Mouse (Mus musculus): ENCODE data around the gene Ank3. TPM values are rescaled to one million over a fixed set of nuclear protein-coding genes. Genes with fewer than 3 reads are reported as not detected.

The Ank3 gene
- polyA plus RNA-seq, 1 experiment from 2014 or later, result 38.7 TPM

GRCm38 (mm10) chr10:69952316-69952715 is 553.7 kb downstream of the Ank3 start:
- Histone ChIP-seq H3K4me3 (no peak overlapping the region), H3K27me3 (no peaks in the 10 kb centered on the region), H3K4me1 (no peaks in the 10 kb centered on the region), H3K27ac (no peak overlapping the region), H3K4me2 (replicated peaks) (no peak overlapping the region), H3K36me3 (0 out of 2 replicates have a peak, but pooled peaks cover 2% of the 10 kb centered on the region), H3K9me3 (no peaks in the 10 kb centered on the region), H3K9ac (no peak overlapping the region)
- ATAC-seq (ENCODE audit: insufficient number of reproducible peaks, insufficient read depth, low FRiP score, low TSS enrichment), result no peak
- WGBS, result 84% methylated on average over 1 of the region's 1 CpGs

GRCm38 (mm10) chr10:69954657-69955267 is 556.2 kb downstream of the Ank3 start:
- Histone ChIP-seq H3K4me3 (no peak overlapping the region), H3K36me3 (0 out of 2 replicates have a peak, but pooled peaks cover 2% of the 10 kb centered on the region), H3K9ac (no peak overlapping the region), H3K27ac (no peak overlapping the region), H3K27me3 (no peaks in the 10 kb centered on the region), H3K4me1 (no peaks in the 10 kb centered on the region), H3K9me3 (no peaks in the 10 kb centered on the region), H3K4me2 (replicated peaks) (no peak overlapping the region)
- 90% methylated on average over 9 of the region's 9 CpGs for WGBS
- no peak for ATAC-seq (ENCODE audit: insufficient number of reproducible peaks, insufficient read depth, low FRiP score, low TSS enrichment)

DNA sequence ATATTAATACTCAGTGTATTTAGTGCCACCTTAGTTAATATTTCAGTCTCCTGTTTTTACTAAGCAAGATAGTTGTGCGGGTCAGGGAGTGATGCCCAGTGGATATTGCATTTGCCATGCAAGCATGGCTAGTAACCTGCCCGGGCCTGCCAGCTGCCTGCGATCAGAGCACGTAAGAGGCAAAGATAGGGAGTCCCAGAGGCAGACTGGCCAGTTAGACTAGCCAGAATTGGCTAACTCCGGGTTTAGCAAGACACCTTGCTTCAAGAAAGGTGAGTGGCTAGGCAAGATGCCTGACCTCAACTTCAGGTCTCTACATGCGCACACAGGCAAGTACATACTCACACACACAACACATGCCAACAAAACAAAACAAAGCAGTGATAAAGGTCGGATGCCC is 563.7 kb downstream of the Ank3 start:
- Histone ChIP-seq H3K4me2 (replicated peaks) (no peak overlapping the region), H3K9ac (no peak overlapping the region), H3K4me1 (no peaks in the 10 kb centered on the region), H3K9me3 (no peaks in the 10 kb centered on the region), H3K4me3 (no peak overlapping the region), H3K27me3 (no peaks in the 10 kb centered on the region), H3K27ac (no peak overlapping the region), H3K36me3 (no peaks in the 10 kb centered on the region)
- no peak for ATAC-seq (ENCODE audit: insufficient number of reproducible peaks, insufficient read depth, low FRiP score, low TSS enrichment)
- 90% methylated on average over 7 of the region's 7 CpGs for WGBS

DNA sequence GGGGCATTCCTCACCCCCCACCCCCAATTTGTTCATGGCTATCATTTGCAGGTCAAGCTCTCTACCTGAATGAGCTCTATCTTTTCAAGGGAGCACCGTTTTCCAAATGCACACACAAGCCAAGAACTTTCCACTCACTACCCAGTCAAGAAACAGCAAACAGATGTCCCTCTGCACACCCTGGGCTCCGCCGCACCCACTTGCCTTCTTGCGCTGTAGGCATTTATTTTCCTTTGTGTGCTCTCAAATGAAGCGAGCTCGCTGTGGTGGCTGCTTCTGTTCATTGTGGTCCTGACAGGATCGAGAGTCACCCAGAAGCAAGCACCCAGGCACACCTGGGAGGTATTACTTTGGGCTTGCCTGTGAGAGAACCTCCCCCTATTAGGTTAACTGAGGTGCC is 564.4 kb downstream of the Ank3 start:
- Histone ChIP-seq H3K4me1 (no peaks in the 10 kb centered on the region), H3K9me3 (no peaks in the 10 kb centered on the region), H3K4me2 (replicated peaks) (no peak overlapping the region), H3K27me3 (no peaks in the 10 kb centered on the region), H3K9ac (no peak overlapping the region), H3K27ac (no peak overlapping the region), H3K36me3 (no peaks in the 10 kb centered on the region), H3K4me3 (no peak overlapping the region)
- 77% methylated on average over 7 of the region's 7 CpGs for WGBS
- no peak for ATAC-seq (ENCODE audit: insufficient number of reproducible peaks, insufficient read depth, low FRiP score, low TSS enrichment)

DNA sequence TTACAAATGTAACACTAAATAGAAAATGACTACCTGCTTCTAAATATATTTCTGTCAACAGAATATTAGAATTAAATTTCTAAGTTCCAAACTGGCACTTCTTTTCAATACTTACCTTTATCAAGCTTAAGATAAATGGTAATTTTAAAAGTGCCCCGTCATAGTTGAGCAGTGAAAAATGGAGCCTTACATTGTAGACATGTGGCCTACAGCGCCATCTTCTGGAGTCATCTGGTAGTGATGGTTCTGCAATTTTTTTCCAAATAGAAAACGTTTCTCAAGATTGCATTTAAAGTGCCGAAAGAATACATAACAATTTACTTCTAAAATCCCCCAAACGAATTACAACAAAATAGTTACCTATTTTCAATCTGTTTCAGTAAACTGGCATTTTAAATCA is 566.0 kb downstream of the Ank3 start:
- no peak overlapping the region for H3K4me2 ChIP-seq (replicated peaks)
- no peak overlapping the region for H3K9ac ChIP-seq
- ATAC-seq (ENCODE audit: insufficient number of reproducible peaks, insufficient read depth, low FRiP score, low TSS enrichment), result no peak
- H3K9me3 ChIP-seq, result no peaks in the 10 kb centered on the region
- H3K36me3 ChIP-seq, result no peaks in the 10 kb centered on the region
- WGBS, result 7% methylated on average over 5 of the region's 5 CpGs
- H3K4me1 ChIP-seq, result no peaks in the 10 kb centered on the region
- H3K27ac ChIP-seq, result no peak overlapping the region
- H3K27me3 ChIP-seq, result no peaks in the 10 kb centered on the region
- H3K4me3 ChIP-seq, result no peak overlapping the region

- Histone ChIP-seq H3K4me3 (no peak overlapping the region), H3K4me2 (replicated peaks) (no peak overlapping the region), H3K4me1 (no peaks in the 10 kb centered on the region), H3K27ac (no peak overlapping the region), H3K36me3 (no peaks in the 10 kb centered on the region), H3K9me3 (no peaks in the 10 kb centered on the region), H3K27me3 (no peaks in the 10 kb centered on the region), H3K9ac (no peak overlapping the region)
- WGBS, result 74% methylated on average over 6 of the region's 6 CpGs
- ATAC-seq (ENCODE audit: insufficient number of reproducible peaks, insufficient read depth, low FRiP score, low TSS enrichment), result no peak
These were observed 566.5 kb downstream of the Ank3 start for GRCm38 (mm10) chr10:69965085-69965484.

GRCm38 (mm10) chr10:69967994-69968393 is 569.4 kb downstream of the Ank3 start:
- H3K36me3 ChIP-seq, result no peaks in the 10 kb centered on the region
- H3K4me2 ChIP-seq (replicated peaks), result no peak overlapping the region
- H3K9me3 ChIP-seq, result no peaks in the 10 kb centered on the region
- H3K4me1 ChIP-seq, result no peaks in the 10 kb centered on the region
- no peaks in the 10 kb centered on the region for H3K27me3 ChIP-seq
- H3K27ac ChIP-seq, result no peak overlapping the region
- 86% methylated on average over 4 of the region's 4 CpGs for WGBS
- no peak overlapping the region for H3K4me3 ChIP-seq
- ATAC-seq (ENCODE audit: insufficient number of reproducible peaks, insufficient read depth, low FRiP score, low TSS enrichment), result no peak
- no peak overlapping the region for H3K9ac ChIP-seq

DNA sequence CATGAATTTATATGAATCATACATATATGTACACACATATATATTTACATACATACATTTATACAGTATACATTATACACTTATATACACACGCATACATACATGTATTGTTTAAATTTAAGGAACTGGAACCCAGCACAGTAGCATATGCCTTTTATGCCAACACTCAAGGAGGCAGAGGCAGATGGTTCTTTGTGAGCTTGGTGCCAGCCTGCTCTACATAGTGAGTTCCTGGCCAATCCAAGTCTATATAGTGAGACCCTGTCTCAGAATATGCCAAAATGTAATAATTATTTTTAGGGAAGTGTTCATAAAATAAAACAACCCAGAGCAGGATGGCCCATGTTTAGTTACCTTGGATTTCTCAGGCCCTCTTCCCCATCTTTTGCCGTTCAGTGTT is 581.1 kb downstream of the Ank3 start:
- no peak overlapping the region for H3K4me3 ChIP-seq
- H3K4me2 ChIP-seq (replicated peaks), result no peak overlapping the region
- ATAC-seq (ENCODE audit: insufficient number of reproducible peaks, insufficient read depth, low FRiP score, low TSS enrichment), result no peak
- 96% methylated on average over 2 of the region's 2 CpGs for WGBS
- no peaks in the 10 kb centered on the region for H3K9me3 ChIP-seq
- H3K9ac ChIP-seq, result no peak overlapping the region
- H3K36me3 ChIP-seq, result peaks cover 11% of the 10 kb centered on the region; the same call in 1 of the 2 replicates
- no peaks in the 10 kb centered on the region for H3K27me3 ChIP-seq
- H3K27ac ChIP-seq, result no peak overlapping the region
- H3K4me1 ChIP-seq, result no peaks in the 10 kb centered on the region

DNA sequence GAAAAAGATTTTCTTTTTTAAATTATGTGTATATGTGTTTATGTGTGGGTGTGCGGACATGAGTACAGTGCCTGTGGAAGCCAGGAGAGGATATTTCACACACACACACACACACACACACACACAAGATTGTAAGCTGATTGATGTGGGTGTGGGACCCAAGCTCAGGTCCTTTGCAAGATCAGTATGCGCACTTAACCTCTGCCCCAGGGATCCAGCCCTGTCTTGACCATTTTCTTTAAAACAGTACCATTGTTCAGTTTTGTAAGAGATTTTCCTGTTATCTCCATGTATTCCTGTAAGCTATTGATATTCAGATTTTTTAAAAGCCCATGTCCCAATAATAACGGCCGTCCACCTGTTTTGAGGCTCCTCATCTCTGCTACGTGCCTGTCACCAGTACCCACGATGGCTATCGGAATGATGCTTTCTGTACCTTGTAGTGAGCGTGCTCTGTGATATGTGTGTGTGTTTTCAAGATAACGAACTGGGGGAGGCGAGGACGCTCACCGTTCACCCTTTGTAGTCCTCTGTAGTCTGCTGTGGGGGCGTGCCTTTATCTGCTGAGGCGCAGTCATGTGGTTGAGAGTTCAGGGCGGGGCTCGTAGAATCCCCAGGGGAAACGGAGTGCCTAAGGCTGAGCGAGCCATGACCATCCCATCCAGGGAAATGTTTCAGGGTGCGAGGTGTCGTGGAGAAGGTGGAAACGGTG is 583.0 kb downstream of the Ank3 start:
- Histone ChIP-seq H3K4me1 (no peaks in the 10 kb centered on the region), H3K27me3 (no peaks in the 10 kb centered on the region), H3K4me2 (replicated peaks) (no peak overlapping the region), H3K36me3 (0 out of 2 replicates have a peak, but pooled peaks cover 6% of the 10 kb centered on the region), H3K9ac (no peak overlapping the region), H3K4me3 (no peak overlapping the region), H3K27ac (no peak overlapping the region), H3K9me3 (no peaks in the 10 kb centered on the region)
- whole genome bisulfite sequencing, result 77% methylated on average over 21 of the region's 21 CpGs
- no peak for ATAC-seq (ENCODE audit: insufficient number of reproducible peaks, insufficient read depth, low FRiP score, low TSS enrichment)

GRCm38 (mm10) chr10:69982701-69983100 is 584.1 kb downstream of the Ank3 start:
- Histone ChIP-seq H3K27ac (no peak overlapping the region), H3K4me3 (no peak overlapping the region), H3K4me1 (no peaks in the 10 kb centered on the region), H3K4me2 (replicated peaks) (no peak overlapping the region), H3K9me3 (no peaks in the 10 kb centered on the region), H3K9ac (no peak overlapping the region), H3K36me3 (peaks cover 14% of the 10 kb centered on the region; the same call in 1 of the 2 replicates), H3K27me3 (no peaks in the 10 kb centered on the region)
- WGBS, result 95% methylated on average over 4 of the region's 4 CpGs
- ATAC-seq (ENCODE audit: insufficient number of reproducible peaks, insufficient read depth, low FRiP score, low TSS enrichment), result no peak

DNA sequence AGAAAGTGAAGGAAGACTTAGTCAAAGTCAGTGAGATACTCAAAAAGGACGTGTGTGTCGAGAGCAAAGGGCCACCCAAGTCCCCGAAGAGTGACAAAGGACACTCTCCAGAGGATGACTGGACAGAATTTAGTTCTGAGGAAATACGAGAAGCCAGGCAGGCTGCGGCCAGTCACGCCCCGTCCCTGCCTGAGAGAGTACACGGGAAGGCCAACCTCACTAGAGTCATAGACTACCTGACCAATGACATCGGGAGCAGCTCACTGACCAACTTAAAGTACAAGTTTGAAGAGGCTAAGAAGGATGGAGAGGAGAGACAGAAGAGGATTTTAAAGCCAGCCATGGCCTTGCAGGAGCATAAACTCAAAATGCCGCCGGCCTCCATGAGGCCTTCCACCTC is 588.9 kb downstream of the Ank3 start:
- ATAC-seq (ENCODE audit: insufficient number of reproducible peaks, insufficient read depth, low FRiP score, low TSS enrichment), result no peak
- 92% methylated on average over 11 of the region's 11 CpGs for WGBS
- Histone ChIP-seq H3K9ac (no peak overlapping the region), H3K36me3 (peaks cover 61% of the 10 kb centered on the region), H3K4me3 (no peak overlapping the region), H3K4me2 (replicated peaks) (no peak overlapping the region), H3K4me1 (no peaks in the 10 kb centered on the region), H3K9me3 (peaks cover 13% of the 10 kb centered on the region; the same call in 1 of the 2 replicates), H3K27ac (no peak overlapping the region), H3K27me3 (no peaks in the 10 kb centered on the region)

GRCm38 (mm10) chr10:69997082-69997481 is 598.5 kb downstream of the Ank3 start:
- no peak overlapping the region for H3K9ac ChIP-seq
- H3K27ac ChIP-seq, result no peak overlapping the region
- no peaks in the 10 kb centered on the region for H3K27me3 ChIP-seq
- H3K36me3 ChIP-seq, result peaks cover 33% of the 10 kb centered on the region
- H3K9me3 ChIP-seq, result peaks cover 9% of the 10 kb centered on the region; the same call in 1 of the 2 replicates
- no peaks in the 10 kb centered on the region for H3K4me1 ChIP-seq
- WGBS, result 80% methylated on average over 8 of the region's 8 CpGs
- ATAC-seq (ENCODE audit: insufficient number of reproducible peaks, insufficient read depth, low FRiP score, low TSS enrichment), result no peak
- no peak overlapping the region for H3K4me2 ChIP-seq (replicated peaks)
- no peak overlapping the region for H3K4me3 ChIP-seq
